8 mouse cellular contexts compared by ENCODE assay signal in genomic region chr16:30600431-30601045, GRCm38 (mm10). TPM values are rescaled to one million over a fixed set of nuclear protein-coding genes. Genes with fewer than 3 reads are reported as not detected.
DNase-seq lines count a peak whose midpoint lies in the region; ATAC-seq and TF ChIP-seq lines count a peak whose summit lies in the region.

No protein-coding gene starts in this region.

- peaks cover 13% of the 10 kb centered on the region for H3K27me3 ChIP-seq in hindbrain, embryonic 14.5 days (ENCODE audit: control insufficient read depth, insufficient read depth, low read length)
- H3K27me3 ChIP-seq in midbrain, embryonic 12.5 days, result peaks cover 51% of the 10 kb centered on the region
- H3K27me3 ChIP-seq in small intestine, adult 2 months (ENCODE audit: control insufficient read depth, insufficient read depth, low read length), result no peaks in the 10 kb centered on the region; the same call in 1 of the 2 replicates

- H3K27ac ChIP-seq in hindbrain, embryonic 14.5 days, result peak overlapping the region; percentile 74; the same call in 1 of the 2 replicates
- H3K27ac ChIP-seq in midbrain, embryonic 12.5 days (replicated peaks), result no peak overlapping the region
- no peak overlapping the region for H3K27ac ChIP-seq in small intestine, adult 2 months (ENCODE audit: insufficient read depth, low read depth, low read length)

- peak; percentile 19 for ATAC-seq in hindbrain, embryonic 14.5 days (ENCODE audit: low FRiP score)
- peak; percentile 11; the same call in 1 of the 2 replicates for ATAC-seq in midbrain, embryonic 12.5 days (ENCODE audit: low FRiP score, low read depth)

- intact Hi-C loops in left cerebral cortex, postnatal 4 days (cut with DNase I), result no loop called here

- TF ChIP-seq POLR2A in small intestine, adult 2 months (IDR thresholded peaks at IDR 0.05; ENCODE audit: low read depth, low read length), result no peak

- no peaks in the 10 kb centered on the region for H3K9me3 ChIP-seq in hindbrain, embryonic 14.5 days (ENCODE audit: control insufficient read depth, low read length)
- H3K9me3 ChIP-seq in midbrain, embryonic 12.5 days, result no peaks in the 10 kb centered on the region

- peak overlapping the region; percentile 97 for H3K4me2 ChIP-seq in hindbrain, embryonic 14.5 days (replicated peaks)
- peak overlapping the region; percentile 85 for H3K4me2 ChIP-seq in midbrain, embryonic 12.5 days (replicated peaks)

- H3K36me3 ChIP-seq in hindbrain, embryonic 14.5 days (replicated peaks; ENCODE audit: control insufficient read depth, insufficient read depth), result no peaks in the 10 kb centered on the region
- H3K36me3 ChIP-seq in midbrain, embryonic 12.5 days, result no peaks in the 10 kb centered on the region
- H3K36me3 ChIP-seq in small intestine, adult 2 months (ENCODE audit: control insufficient read depth, insufficient read depth, low read length), result no peaks in the 10 kb centered on the region

- H3K9ac ChIP-seq in hindbrain, embryonic 14.5 days, result peak overlapping the region; percentile 75
- peak overlapping the region; percentile 70 for H3K9ac ChIP-seq in midbrain, embryonic 12.5 days (replicated peaks)

- H3K4me1 ChIP-seq in hindbrain, embryonic 14.5 days (replicated peaks; ENCODE audit: control insufficient read depth, insufficient read depth, low read length), result peaks cover 25% of the 10 kb centered on the region
- H3K4me1 ChIP-seq in midbrain, embryonic 12.5 days, result peaks cover 37% of the 10 kb centered on the region
- H3K4me1 ChIP-seq in small intestine, adult 2 months (ENCODE audit: control insufficient read depth, insufficient read depth, insufficient read length, low read length), result peaks cover 6% of the 10 kb centered on the region; the same call in 1 of the 2 replicates

- peak; percentile 77 to 92 for DNase-seq in adrenal gland, adult (ENCODE audit: inconsistent age in 2 of 2, low spot score in 1 of 2)
- DNase-seq in cerebellum, adult 9-10 months, result peak; percentile 66
- peak; percentile 43 to 55 for DNase-seq in frontal cortex, postnatal 36 days (ENCODE audit: low spot score in 2 of 2)
- DNase-seq in hindbrain, embryonic 14.5 days (ENCODE audit: low spot score), result peak; percentile 33
- peak; percentile 70 for DNase-seq in left cerebral cortex, postnatal 4 days
- DNase-seq in c-Kit-positive CD71-positive TER-119-positive erythroid progenitor cells, embryonic 14.5 days (ENCODE audit: low spot score), result no peak

- peak overlapping the region; percentile 71 for H3K4me3 ChIP-seq in hindbrain, embryonic 14.5 days (replicated peaks; ENCODE audit: low read length)
- H3K4me3 ChIP-seq in midbrain, embryonic 12.5 days, result peak overlapping the region; percentile 55
- H3K4me3 ChIP-seq in small intestine, adult 2 months (ENCODE audit: low read depth, low read length), result peak overlapping the region; percentile 92

- under 1% methylated on average over 53 of the region's 53 CpGs for WGBS in hindbrain, embryonic 14.5 days
- WGBS in midbrain, embryonic 12.5 days, result 1% methylated on average over 53 of the region's 53 CpGs
- 1% methylated on average over 53 of the region's 53 CpGs for WGBS in small intestine, adult 2 months

- TF ChIP-seq CTCF in small intestine, adult 2 months (IDR thresholded peaks at IDR 0.05; ENCODE audit: extremely low read depth, insufficient read length, insufficient replicate concordance, low read depth, low read length), result no peak

RNA-seq across cellular contexts. Expression of gene Fam43a, which starts 1.0 kb away (rescaled TPM):
- 10.2 and 10.7 TPM in 2 replicates for polyA plus RNA-seq in hindbrain, embryonic 14.5 days (2014; fragmentation: Nextera tagmentation; extraction: Ambion mirVana)
- 10 to 100 TPM; 11.5 to 12.7 TPM for total RNA-seq in left cerebral cortex, postnatal 4 days (2021)
- polyA plus RNA-seq in midbrain, embryonic 12.5 days (2016; fragmentation: Nextera tagmentation; extraction: Ambion mirVana), result 9.9 and 16.3 TPM in 2 replicates
- polyA plus RNA-seq in small intestine, adult 2 months (2012; rRNA removed), result 9.8 and 11.7 TPM in 2 replicates

RNA-seq across cellular contexts. Expression of gene Lsg1, which starts 13.1 kb away (rescaled TPM):
- 44.3 and 50.0 TPM in 2 replicates for polyA plus RNA-seq in hindbrain, embryonic 14.5 days (2014; fragmentation: Nextera tagmentation; extraction: Ambion mirVana)
- total RNA-seq in left cerebral cortex, postnatal 4 days (2021), result 10 to 100 TPM; 28.6 to 29.8 TPM
- 72.2 and 78.1 TPM in 2 replicates for polyA plus RNA-seq in midbrain, embryonic 12.5 days (2016; fragmentation: Nextera tagmentation; extraction: Ambion mirVana)
- 2.6 and 5.5 TPM in 2 replicates for polyA plus RNA-seq in small intestine, adult 2 months (2012; rRNA removed)

RNA-seq across cellular contexts. Expression of gene Tmem44, which starts 49.9 kb away (rescaled TPM):
- polyA plus RNA-seq in hindbrain, embryonic 14.5 days (2014; fragmentation: Nextera tagmentation; extraction: Ambion mirVana), result 63.9 and 76.4 TPM in 2 replicates
- total RNA-seq in left cerebral cortex, postnatal 4 days (2021), result 100 to 1,000 TPM; 101 to 112 TPM
- polyA plus RNA-seq in midbrain, embryonic 12.5 days (2016; fragmentation: Nextera tagmentation; extraction: Ambion mirVana), result 52.2 and 55.1 TPM in 2 replicates
- polyA plus RNA-seq in small intestine, adult 2 months (2012; rRNA removed), result 1.2 and 3.0 TPM in 2 replicates

Comparison
In these comparisons a context has a peak if more than half of its experiments do, and no peak if none do; other contexts are left out.
1. RNA of gene Tmem44, which starts 49.9 kb away (polyA plus RNA-seq): 63.9 to 76.4 TPM in hindbrain, embryonic 14.5 days and 52.2 to 55.1 TPM in midbrain, embryonic 12.5 days; 1.2 to 3.0 TPM in small intestine, adult 2 months; every median in the first group is over 10 times any median in the second.
2. Peak in every context shown above with its lines, with median percentiles within 50 percentile points of each other: H3K4me3 ChIP-seq.